Mouse (Mus musculus) thymus, adult 2 months (tissue): ENCODE results near the gene Kcnq5. TPM values are rescaled to one million over a fixed set of nuclear protein-coding genes. Genes with fewer than 3 reads are reported as not detected.

Experiments used
- DNase-seq: peaks from one replicate; pipeline ENCODE4 v3.0.0; 2021
- H3K27ac ChIP-seq: fragments of 200-500 bp; 2 replicates; pipeline ENCODE4 v1.5.1; 2012; ENCODE audit warnings: low read length, control low read depth; ENCODE audit not compliant: control insufficient read depth, insufficient read depth
- H3K27me3 ChIP-seq: fragments of 200-500 bp; 2 replicates; pipeline ENCODE4 v1.6.1; 2012; ENCODE audit warnings: mild to moderate bottlenecking, low read length, moderate library complexity, mixed read lengths; ENCODE audit not compliant: control insufficient read depth, insufficient read depth
- H3K36me3 ChIP-seq: fragments of 200-500 bp; 2 replicates; pipeline ENCODE4 v1.6.1; 2012; ENCODE audit warnings: mild to moderate bottlenecking, low read length, moderate library complexity; ENCODE audit not compliant: control insufficient read depth, insufficient read depth
- H3K4me1 ChIP-seq: fragments of 200-500 bp; replicated peaks from 2 replicates; pipeline ENCODE4 v1.6.1; 2012; ENCODE audit warnings: low read length; ENCODE audit not compliant: control insufficient read depth, insufficient read depth
- H3K4me3 ChIP-seq: fragments of 200-500 bp; 2 replicates; pipeline ENCODE4 v1.5.1; 2012; ENCODE audit warnings: mild to moderate bottlenecking, low read length, control low read depth, moderate library complexity; ENCODE audit not compliant: control insufficient read depth, insufficient read depth
- CTCF ChIP-seq: fragments of 200-500 bp; IDR thresholded peaks from 2 replicates; pipeline ENCODE4 v1.5.1; 2012; ENCODE audit warnings: mild to moderate bottlenecking, control low read depth, low read length, moderate library complexity, borderline replicate concordance; ENCODE audit not compliant: control insufficient read depth, poor library complexity, insufficient read depth; ENCODE audit errors: extremely low read depth
- POLR2A ChIP-seq: fragments of 200-500 bp; IDR thresholded peaks from 2 replicates; pipeline ENCODE4 v1.6.1; 2012; ENCODE audit warnings: mild to moderate bottlenecking, low read length, control low read depth, moderate library complexity; ENCODE audit not compliant: control insufficient read depth, poor library complexity, insufficient read depth; ENCODE audit errors: extremely low read depth
- WGBS: fragments of 180-500 bp; shearing (Covaris S2); methylation state at CpG from one replicate; pipeline ENCODE4 v1.1.7; 2018; 5-methylcytosine and 5-hydroxymethylcytosine counted together
- polyA plus RNA-seq: library from polyadenylated mRNA; depleted of rRNA; stranded (reverse); fragments of >200 nt; gene quantifications from 2 replicates; pipeline ENCODE4 v1.2.3, GENCODE M21; 2012

Kcnq5 gene
- polyA plus RNA-seq, 1 experiment, result 0.62 TPM

DNA sequence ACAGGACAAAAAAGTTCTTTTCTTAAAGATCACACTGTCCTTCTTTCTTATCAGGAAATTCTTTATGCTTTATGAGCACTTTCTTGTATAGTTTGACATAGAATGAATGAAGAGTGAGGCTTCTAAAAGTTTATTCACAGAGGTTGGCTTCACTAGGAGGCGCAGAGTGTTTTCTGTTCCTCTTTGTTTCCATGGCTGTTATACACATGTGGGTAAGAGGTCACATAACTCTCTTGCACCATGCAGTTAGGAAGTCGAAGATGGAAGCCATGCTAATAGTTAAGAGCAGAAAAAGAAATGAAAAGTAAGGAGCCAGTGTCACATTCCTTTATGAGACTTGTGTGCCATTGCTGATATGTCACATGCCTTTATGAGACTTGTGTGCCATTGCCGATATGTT, 105.3 kb downstream of the Kcnq5 start:
- TF ChIP-seq CTCF, result no peak
- no peak for TF ChIP-seq POLR2A
- no peak overlapping the region for H3K27ac ChIP-seq
- no peaks in the 10 kb centered on the region for H3K4me1 ChIP-seq
- H3K27me3 ChIP-seq, result no peaks in the 10 kb centered on the region
- no peaks in the 10 kb centered on the region for H3K36me3 ChIP-seq
- no peak overlapping the region for H3K4me3 ChIP-seq
- DNase-seq, result no peak
- 81% methylated on average over 3 of the region's 3 CpGs for WGBS

- H3K27ac ChIP-seq, result no peak overlapping the region
- no peaks in the 10 kb centered on the region for H3K4me1 ChIP-seq
- no peaks in the 10 kb centered on the region for H3K36me3 ChIP-seq
- no peak for TF ChIP-seq CTCF
- TF ChIP-seq POLR2A, result no peak
- H3K27me3 ChIP-seq, result no peaks in the 10 kb centered on the region
- H3K4me3 ChIP-seq, result no peak overlapping the region
- no peak for DNase-seq
- 90% methylated on average over 3 of the region's 3 CpGs for WGBS
Measured at GRCm38 (mm10) chr1:21838534-21838933, 123.2 kb downstream of the Kcnq5 start.

DNA sequence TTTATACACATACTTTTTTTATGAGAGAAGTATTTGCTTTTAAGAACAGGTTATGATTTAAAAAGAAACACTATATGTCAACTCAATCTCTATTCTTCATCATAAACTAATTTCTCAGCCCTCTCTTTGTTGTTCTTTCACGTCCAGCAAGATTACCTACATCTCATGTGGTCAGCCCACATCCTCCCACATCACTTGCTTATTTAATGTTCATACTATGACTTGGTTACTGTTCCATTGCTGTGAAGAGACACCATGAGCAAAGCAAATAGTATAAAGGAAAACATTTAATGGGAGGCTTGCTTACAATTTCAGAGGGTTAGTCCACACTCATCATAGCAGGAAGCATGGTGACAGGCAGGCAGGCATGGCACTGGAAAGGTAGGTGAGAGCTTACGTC, 124.4 kb downstream of the Kcnq5 start:
- Histone ChIP-seq H3K36me3 (no peaks in the 10 kb centered on the region), H3K4me3 (no peak overlapping the region), H3K27ac (no peak overlapping the region), H3K4me1 (no peaks in the 10 kb centered on the region), H3K27me3 (no peaks in the 10 kb centered on the region)
- TF ChIP-seq POLR2A (no peak), CTCF (no peak)
- WGBS, result 67% methylated on average over 2 of the region's 2 CpGs
- DNase-seq, result no peak

GRCm38 (mm10) chr1:21836337-21836736, 125.4 kb downstream of the Kcnq5 start:
- 36% methylated on average over 3 of the region's 3 CpGs for WGBS
- Histone ChIP-seq H3K27ac (no peak overlapping the region), H3K27me3 (no peaks in the 10 kb centered on the region), H3K4me3 (no peak overlapping the region), H3K36me3 (no peaks in the 10 kb centered on the region), H3K4me1 (no peaks in the 10 kb centered on the region)
- TF ChIP-seq POLR2A (no peak), CTCF (no peak)
- no peak for DNase-seq

GRCm38 (mm10) chr1:21829909-21830455, 131.8 kb downstream of the Kcnq5 start:
- no peak for DNase-seq
- Histone ChIP-seq H3K4me1 (no peaks in the 10 kb centered on the region), H3K4me3 (no peak overlapping the region), H3K27me3 (no peaks in the 10 kb centered on the region), H3K36me3 (no peaks in the 10 kb centered on the region), H3K27ac (no peak overlapping the region)
- WGBS, result 27% methylated on average over 6 of the region's 6 CpGs
- TF ChIP-seq CTCF, result no peak
- no peak for TF ChIP-seq POLR2A

- H3K36me3 ChIP-seq, result no peaks in the 10 kb centered on the region
- 94% methylated on average over 10 of the region's 10 CpGs for WGBS
- no peak for DNase-seq
- TF ChIP-seq POLR2A (no peak), CTCF (no peak)
- H3K4me3 ChIP-seq, result no peak overlapping the region
- H3K27ac ChIP-seq, result no peak overlapping the region
- no peaks in the 10 kb centered on the region for H3K4me1 ChIP-seq
- H3K27me3 ChIP-seq, result no peaks in the 10 kb centered on the region
Measured at GRCm38 (mm10) chr1:21820066-21820630, 141.6 kb downstream of the Kcnq5 start.

DNA sequence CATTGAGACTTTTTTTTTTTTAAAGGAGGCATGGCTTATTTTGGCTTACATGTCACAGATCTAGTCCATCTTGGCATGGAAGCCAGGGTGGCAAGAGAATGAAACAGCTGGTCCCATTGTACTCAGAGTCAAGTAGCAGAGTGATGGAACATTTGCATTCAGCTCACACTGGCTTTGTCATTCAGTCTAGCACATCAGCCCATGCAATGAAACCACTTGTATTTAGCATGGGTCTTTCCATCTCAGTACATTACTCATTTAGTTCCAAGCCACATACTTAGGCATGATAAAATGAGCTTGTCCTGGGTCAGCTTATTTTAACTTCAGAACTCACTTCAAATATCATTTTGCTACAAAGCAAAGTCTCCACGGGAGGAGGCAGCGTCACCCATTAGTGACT, 156.7 kb downstream of the Kcnq5 start:
- H3K36me3 ChIP-seq, result no peaks in the 10 kb centered on the region
- H3K4me1 ChIP-seq, result no peaks in the 10 kb centered on the region
- H3K27me3 ChIP-seq, result no peaks in the 10 kb centered on the region
- no peak for DNase-seq
- H3K27ac ChIP-seq, result no peak overlapping the region
- 85% methylated on average over 2 of the region's 2 CpGs for WGBS
- TF ChIP-seq CTCF (no peak), POLR2A (no peak)
- no peak overlapping the region for H3K4me3 ChIP-seq
